Mouse (Mus musculus): Measurements from ENCODE around the gene Zfp607a. TPM values are rescaled to one million over a fixed set of nuclear protein-coding genes. Genes with fewer than 3 reads are reported as not detected.

The Zfp607a gene
- polyA plus RNA-seq, 1 experiment from 2014 or later: 3.4 TPM

DNA sequence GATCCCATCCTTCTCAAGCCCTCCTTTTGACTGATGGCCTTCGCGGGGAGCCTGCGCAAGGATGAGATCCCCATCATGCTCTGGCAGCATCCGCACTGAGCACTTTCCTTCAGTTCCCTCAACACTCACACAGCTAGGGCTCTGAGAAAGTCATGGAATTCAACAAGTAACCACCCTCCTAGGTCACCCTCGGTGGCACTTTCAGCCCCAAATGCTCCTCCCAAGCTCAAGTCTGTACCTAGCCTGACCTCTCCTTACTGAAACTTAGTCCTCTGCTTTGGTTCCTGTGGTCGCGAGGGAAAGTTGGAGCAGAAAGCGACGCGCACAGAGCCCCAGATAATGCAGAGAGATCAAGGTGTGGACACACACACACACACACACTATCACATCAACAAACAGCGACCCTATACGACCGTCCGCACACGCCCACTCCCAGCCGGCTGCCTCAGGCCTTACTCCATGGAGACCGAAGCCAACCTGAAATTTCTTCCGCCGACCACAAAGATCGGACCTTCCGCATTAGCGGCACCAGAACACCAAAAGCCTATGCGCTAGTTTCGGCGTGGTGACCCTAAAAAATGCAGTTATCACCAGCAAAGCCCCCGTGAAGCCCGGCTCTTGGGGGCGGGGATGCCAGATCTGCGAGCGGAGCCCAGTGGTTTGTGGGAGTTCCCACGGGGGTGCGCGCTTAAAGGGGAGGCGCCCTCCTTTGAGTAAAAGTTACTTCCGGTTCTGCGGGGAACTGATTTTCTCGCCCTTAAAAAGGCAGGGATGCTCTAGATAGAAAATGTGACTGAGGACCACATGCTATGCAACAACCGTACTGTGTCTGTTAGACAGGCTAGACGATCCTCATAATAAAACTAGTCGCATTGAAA is 71.7 kb downstream of the Zfp607a start, which contains the start of gene Zfp974:
Zfp974 (minus strand) TSS at position 643 of the 878 bp plus-strand sequence.
- Histone ChIP-seq H3K4me1 (ENCODE audit: control insufficient read depth, insufficient read depth, low read length) (peaks cover 8% of the 10 kb centered on the region), H3K36me3 (ENCODE audit: control insufficient read depth, insufficient read depth, low read length) (no peaks in the 10 kb centered on the region), H3K4me2 (ENCODE audit: low read depth, low read length) (peak within 1 kb of the TSS; percentile 93), H3K9ac (ENCODE audit: low read depth, low read length) (peak within 1 kb of the TSS; percentile 82), H3K27ac (ENCODE audit: low read length) (peak within 1 kb of the TSS; percentile 14; the same call in 1 of the 2 replicates), H3K27me3 (replicated peaks; ENCODE audit: control insufficient read depth, insufficient read depth, low read length) (no peaks in the 10 kb centered on the region), H3K4me3 (ENCODE audit: low read length) (peak within 1 kb of the TSS; percentile 76), H3K9me3 (ENCODE audit: control insufficient read depth, low read length) (no peaks in the 10 kb centered on the region)
- ATAC-seq: peak; percentile 92
- 5% methylated on average over 40 of the region's 40 CpGs for WGBS

Other genes starting within 250 kb of the Zfp607a start
- 1.5 and 1.8 TPM in 2 replicates for gene Ttc9b, start 203.6 kb upstream of the Zfp607a start, polyA plus RNA-seq (2015; fragmentation: Nextera tagmentation; extraction: Ambion mirVana)
- 2.2 and 2.9 TPM in 2 replicates for gene Map3k10, start 182.9 kb upstream of the Zfp607a start, polyA plus RNA-seq (2015; fragmentation: Nextera tagmentation; extraction: Ambion mirVana)
- 2.1 and 2.2 TPM in 2 replicates for gene Zfp607b, start 168.2 kb upstream of the Zfp607a start, polyA plus RNA-seq (2015; fragmentation: Nextera tagmentation; extraction: Ambion mirVana)
- 18.3 and 19.3 TPM in 2 replicates for gene Zfp60, start 126.1 kb upstream of the Zfp607a start, polyA plus RNA-seq (2015; fragmentation: Nextera tagmentation; extraction: Ambion mirVana)
- gene Zfp626, start 50.3 kb upstream of the Zfp607a start, polyA plus RNA-seq (2015; fragmentation: Nextera tagmentation; extraction: Ambion mirVana): 1.3 TPM in 2 replicates
- gene Zfp59, start 18.9 kb upstream of the Zfp607a start, polyA plus RNA-seq (2015; fragmentation: Nextera tagmentation; extraction: Ambion mirVana): 6.0 and 6.2 TPM in 2 replicates
- gene Zfp974, start 71.9 kb downstream of the Zfp607a start, polyA plus RNA-seq (2015; fragmentation: Nextera tagmentation; extraction: Ambion mirVana): 5.8 and 6.1 TPM in 2 replicates
- 11.6 and 13.6 TPM in 2 replicates for gene Zfp780b, start 121.6 kb downstream of the Zfp607a start, polyA plus RNA-seq (2015; fragmentation: Nextera tagmentation; extraction: Ambion mirVana)
- gene Zfp850, start 156.6 kb downstream of the Zfp607a start, polyA plus RNA-seq (2015; fragmentation: Nextera tagmentation; extraction: Ambion mirVana): 2.5 and 2.9 TPM in 2 replicates
- gene Psmc4, start 192.6 kb downstream of the Zfp607a start, polyA plus RNA-seq (2015; fragmentation: Nextera tagmentation; extraction: Ambion mirVana): 228 and 263 TPM in 2 replicates
- gene Fcgbp, start 213.7 kb downstream of the Zfp607a start, polyA plus RNA-seq (2015; fragmentation: Nextera tagmentation; extraction: Ambion mirVana): 169 and 217 TPM in 2 replicates

Data from intestine, embryonic 16.5 days (tissue).